ENCODE assay signal across 11 mouse cellular contexts in the genomic region with DNA sequence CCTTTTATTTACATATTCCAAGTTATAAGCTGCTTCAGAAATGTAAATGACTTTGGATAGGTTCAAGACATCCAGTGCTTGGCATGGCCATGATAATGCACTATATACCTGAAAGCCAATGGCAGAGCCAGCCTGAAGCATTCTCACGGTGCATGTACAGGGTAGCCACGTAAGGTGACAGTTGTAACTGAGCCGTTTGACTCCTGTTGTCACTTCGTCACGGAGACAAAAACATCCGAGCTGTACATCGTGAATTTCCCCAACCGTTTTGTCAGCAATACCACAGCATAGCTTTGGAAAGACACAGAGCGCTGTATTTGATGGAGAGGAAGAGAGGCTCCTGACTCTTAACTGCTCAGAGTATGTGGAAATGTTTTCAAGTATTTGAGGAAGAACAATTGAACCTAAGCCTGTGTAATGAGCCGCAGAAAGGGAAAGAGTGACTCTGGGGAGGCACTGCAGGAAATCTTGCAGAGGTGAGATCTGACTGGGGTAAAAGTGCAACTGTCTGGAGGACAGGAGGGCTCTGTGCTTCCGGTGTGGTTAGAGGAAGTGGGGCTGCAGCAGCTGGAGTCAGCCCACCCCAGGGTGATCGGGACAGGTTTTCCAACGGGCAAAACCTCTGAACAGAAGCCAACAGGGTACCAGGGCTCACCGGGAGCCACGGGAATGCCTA. TPM values are rescaled to one million over a fixed set of nuclear protein-coding genes. Genes with fewer than 3 reads are reported as not detected.
DNase-seq lines count a peak whose midpoint lies in the region; ATAC-seq lines count a peak whose summit lies in the region.
"Had no signal": no experiment of that assay in that cellular context is flagged by ENCODE, and none has a peak within 500 bp of the region (broad histone marks: within the 10 kb centered on the region; RNA-seq: fewer than 3 reads in every experiment).

No protein-coding gene starts in this region.

- H3K27me3 ChIP-seq in liver, embryonic 16.5 days (ENCODE audit: control insufficient read depth, insufficient read depth, low read depth, low read length): no peaks in the 10 kb centered on the region
- H3K27me3 ChIP-seq: midbrain, embryonic 12.5 days had no signal

- H3K4me1 ChIP-seq in liver, embryonic 16.5 days (ENCODE audit: control insufficient read depth, low read depth, low read length): no peaks in the 10 kb centered on the region; the same call in 1 of the 2 replicates
- H3K4me1 ChIP-seq: midbrain, embryonic 12.5 days had no signal

- ATAC-seq in CD4-positive, CD25-positive, alpha-beta regulatory T cell, adult 4 months: peak; percentile 88
- no peak for ATAC-seq in liver, embryonic 16.5 days (ENCODE audit: low read depth)

- peak; percentile 17 to 23 for DNase-seq in B cell, adult 2 months
- peak; percentile 14 to 66 for DNase-seq in spleen, postnatal 4 days (ENCODE audit: low spot score in 2 of 2)
- DNase-seq in cerebellum, adult 11-12 months: no peak
- no peak for DNase-seq in cerebellum, adult 11 months
- no peak for DNase-seq in MN1 (ENCODE audit: low spot score)
- DNase-seq: gastrocnemius, postnatal 14 days; kidney, postnatal 25 days had no signal

- H3K9ac ChIP-seq in liver, embryonic 16.5 days (ENCODE audit: low read depth, low read length): no peak overlapping the region
- H3K9ac ChIP-seq: midbrain, embryonic 12.5 days had no signal

- peak overlapping the region; percentile 44 for H3K27ac ChIP-seq in liver, embryonic 16.5 days (ENCODE audit: low read length)
- H3K27ac ChIP-seq: hindbrain, embryonic 10.5 days; midbrain, embryonic 12.5 days had no signal

- WGBS in liver, embryonic 16.5 days (ENCODE audit: insufficient replicate concordance): 15% methylated on average over 15 of the region's 15 CpGs

- H3K4me2 ChIP-seq in liver, embryonic 16.5 days (ENCODE audit: low read depth, low read length): 0 out of 2 replicates have a peak overlapping the region, but pooled peaks have one; percentile 3
- H3K4me2 ChIP-seq: midbrain, embryonic 12.5 days had no signal

- H3K9me3 ChIP-seq in liver, embryonic 16.5 days (replicated peaks; ENCODE audit: control insufficient read depth, low read length): no peaks in the 10 kb centered on the region
- H3K9me3 ChIP-seq: hindbrain, embryonic 10.5 days; midbrain, embryonic 12.5 days had no signal

- no peak overlapping the region for H3K4me3 ChIP-seq in liver, embryonic 16.5 days (ENCODE audit: low read depth, low read length)
- H3K4me3 ChIP-seq: hindbrain, embryonic 10.5 days; midbrain, embryonic 12.5 days had no signal

- H3K36me3 ChIP-seq in liver, embryonic 16.5 days (ENCODE audit: control insufficient read depth, insufficient read depth): no peaks in the 10 kb centered on the region
- H3K36me3 ChIP-seq: hindbrain, embryonic 10.5 days; midbrain, embryonic 12.5 days had no signal

RNA-seq across cellular contexts. Expression of a gene that starts 31.8 kb away (rescaled TPM):
- 10 to 100 TPM; 49.2 to 69.1 TPM for polyA plus RNA-seq in CD4-positive, CD25-positive, alpha-beta regulatory T cell, adult 4 months (2017; shearing (Covaris generic))
- polyA plus RNA-seq in liver, embryonic 16.5 days (2015; fragmentation: Nextera tagmentation; extraction: Ambion mirVana): 0.08 TPM in 1 of 2 replicates, not detected in the other

RNA-seq across cellular contexts. Expression of a gene that starts 45.3 kb away (rescaled TPM):
- 10 to 100 TPM; 46.6 to 51.0 TPM for polyA plus RNA-seq in CD4-positive, CD25-positive, alpha-beta regulatory T cell, adult 4 months (2017; shearing (Covaris generic))
- 11.0 TPM in 2 replicates for polyA plus RNA-seq in liver, embryonic 16.5 days (2015; fragmentation: Nextera tagmentation; extraction: Ambion mirVana)

Comparison
In these comparisons a context has a peak if more than half of its experiments do, and no peak if none do; other contexts are left out.
1. DNase-seq: peak in B cell, adult 2 months (2 of 2) and spleen, postnatal 4 days (2 of 2); none in cerebellum, adult 11-12 months (single experiment), cerebellum, adult 11 months (single experiment) and MN1 (single experiment).
2. RNA of a gene that starts 31.8 kb away (polyA plus RNA-seq): 49.2 to 69.1 TPM in CD4-positive, CD25-positive, alpha-beta regulatory T cell, adult 4 months; 0.08 TPM in liver, embryonic 16.5 days; every median in the first group is over 10 times any median in the second.